Mouse (Mus musculus) midbrain, embryonic 10.5 days (tissue): ENCODE results near the gene Gria1. TPM values are rescaled to one million over a fixed set of nuclear protein-coding genes. Genes with fewer than 3 reads are reported as not detected.
A peak's percentile ranks its signal among the peaks of the same experiment; 100 is the strongest.

Experiments
- DNase-seq: peaks from one replicate; pipeline ENCODE4 v3.0.0-alpha.2; 2017; ENCODE audit warnings: low spot score
- H3K27ac ChIP-seq: fragments of 300-500 bp; sonication (generic); replicated peaks from 2 replicates; pipeline ENCODE4 v1.5.1; 2016; ENCODE audit warnings: mild to moderate bottlenecking
- H3K27me3 ChIP-seq: fragments of 300-500 bp; sonication (generic); 2 replicates; pipeline ENCODE4 v1.6.1; 2016; ENCODE audit warnings: low read depth, mild to moderate bottlenecking; ENCODE audit not compliant: poor library complexity, severe bottlenecking
- H3K36me3 ChIP-seq: fragments of 300-500 bp; sonication (generic); 2 replicates; pipeline ENCODE4 v1.6.1; 2016; ENCODE audit warnings: mild to moderate bottlenecking, moderate library complexity
- H3K4me1 ChIP-seq: fragments of 300-500 bp; sonication (generic); 2 replicates; pipeline ENCODE4 v1.6.1; 2016
- H3K4me3 ChIP-seq: fragments of 300-500 bp; sonication (generic); 2 replicates; pipeline ENCODE4 v1.5.1; 2016; ENCODE audit warnings: mild to moderate bottlenecking, moderate library complexity
- H3K9me3 ChIP-seq: fragments of 300-500 bp; sonication (generic); replicated peaks from 2 replicates; pipeline ENCODE4 v1.6.1; 2016; ENCODE audit warnings: mild to moderate bottlenecking
- WGBS: fragments of 180-500 bp; shearing (Covaris S2); methylation state at CpG from one replicate; pipeline ENCODE4 v1.1.7; 2016; 5-methylcytosine and 5-hydroxymethylcytosine counted together
- polyA plus RNA-seq: library from polyadenylated mRNA; unstranded; fragments of >200 nt; fragmentation: Nextera tagmentation; extraction: Ambion mirVana; gene quantifications from 2 replicates; pipeline ENCODE4 v1.2.1, GENCODE M21; 2016

Gene Gria1
- polyA plus RNA-seq, 1 experiment from 2014 or later = 0.57 TPM

- Histone ChIP-seq H3K4me3 (no peak overlapping the region), H3K9me3 (no peaks in the 10 kb centered on the region), H3K27me3 (no peaks in the 10 kb centered on the region), H3K27ac (no peak overlapping the region), H3K4me1 (peaks cover 18% of the 10 kb centered on the region), H3K36me3 (no peaks in the 10 kb centered on the region)
- 57% methylated on average over 7 of the region's 7 CpGs for WGBS
- no peak for DNase-seq
Measured at GRCm38 (mm10) chr11:57145192-57145591, 134.0 kb downstream of the Gria1 start.

- Histone ChIP-seq H3K27me3 (no peaks in the 10 kb centered on the region), H3K9me3 (no peaks in the 10 kb centered on the region), H3K36me3 (no peaks in the 10 kb centered on the region), H3K4me3 (no peak overlapping the region), H3K27ac (no peak overlapping the region), H3K4me1 (peaks cover 18% of the 10 kb centered on the region)
- no peak for DNase-seq
- 51% methylated on average over 7 of the region's 7 CpGs for WGBS
Measured at GRCm38 (mm10) chr11:57145704-57146103, 134.5 kb downstream of the Gria1 start.

- Histone ChIP-seq H3K4me1 (peaks cover 24% of the 10 kb centered on the region), H3K4me3 (no peak overlapping the region), H3K36me3 (no peaks in the 10 kb centered on the region), H3K27ac (no peak overlapping the region), H3K27me3 (no peaks in the 10 kb centered on the region), H3K9me3 (no peaks in the 10 kb centered on the region)
- WGBS = 97% methylated on average over 4 of the region's 4 CpGs
- DNase-seq = no peak
Measured at GRCm38 (mm10) chr11:57151674-57152073, 140.5 kb downstream of the Gria1 start.

- DNase-seq = peak; percentile 16
- WGBS = 56% methylated on average over 8 of the region's 8 CpGs
- 0 out of 2 replicates have a peak overlapping the region, but pooled peaks have one; percentile 50 for H3K27ac ChIP-seq
- H3K36me3 ChIP-seq = no peaks in the 10 kb centered on the region
- H3K4me1 ChIP-seq = peaks cover 29% of the 10 kb centered on the region
- no peak overlapping the region for H3K4me3 ChIP-seq
- H3K27me3 ChIP-seq = no peaks in the 10 kb centered on the region
- no peaks in the 10 kb centered on the region for H3K9me3 ChIP-seq
Measured at GRCm38 (mm10) chr11:57154998-57155397, 143.8 kb downstream of the Gria1 start.

GRCm38 (mm10) chr11:57159412-57159811 lies 148.2 kb downstream of the Gria1 start:
- H3K9me3 ChIP-seq = no peaks in the 10 kb centered on the region
- 83% methylated on average over 3 of the region's 3 CpGs for WGBS
- no peak overlapping the region for H3K4me3 ChIP-seq
- no peaks in the 10 kb centered on the region for H3K36me3 ChIP-seq
- H3K27ac ChIP-seq = 0 out of 2 replicates have a peak overlapping the region, but pooled peaks have one; percentile 38
- no peak for DNase-seq
- peaks cover 25% of the 10 kb centered on the region for H3K4me1 ChIP-seq
- no peaks in the 10 kb centered on the region for H3K27me3 ChIP-seq

- 95% methylated on average over 8 of the region's 8 CpGs for WGBS
- Histone ChIP-seq H3K4me1 (peaks cover 19% of the 10 kb centered on the region), H3K9me3 (no peaks in the 10 kb centered on the region), H3K36me3 (no peaks in the 10 kb centered on the region), H3K27ac (no peak overlapping the region), H3K4me3 (no peak overlapping the region), H3K27me3 (no peaks in the 10 kb centered on the region)
- no peak for DNase-seq
Measured at GRCm38 (mm10) chr11:57160076-57160475, 148.9 kb downstream of the Gria1 start.

- no peaks in the 10 kb centered on the region for H3K27me3 ChIP-seq
- no peak for DNase-seq
- H3K36me3 ChIP-seq = no peaks in the 10 kb centered on the region
- no peak overlapping the region for H3K27ac ChIP-seq
- WGBS = 89% methylated on average over 6 of the region's 6 CpGs
- no peaks in the 10 kb centered on the region for H3K4me1 ChIP-seq
- H3K4me3 ChIP-seq = no peak overlapping the region
- H3K9me3 ChIP-seq = no peaks in the 10 kb centered on the region
Measured at GRCm38 (mm10) chr11:57162931-57163330, 151.7 kb downstream of the Gria1 start.

- H3K4me3 ChIP-seq = no peak overlapping the region
- H3K27me3 ChIP-seq = no peaks in the 10 kb centered on the region
- no peaks in the 10 kb centered on the region for H3K36me3 ChIP-seq
- no peak for DNase-seq
- H3K27ac ChIP-seq = no peak overlapping the region
- no peaks in the 10 kb centered on the region for H3K9me3 ChIP-seq
- H3K4me1 ChIP-seq = no peaks in the 10 kb centered on the region
- WGBS = 84% methylated on average over 6 of the region's 6 CpGs
Measured at GRCm38 (mm10) chr11:57170058-57170457, 158.9 kb downstream of the Gria1 start.

GRCm38 (mm10) chr11:57174165-57174564 lies 163.0 kb downstream of the Gria1 start:
- 84% methylated on average over 5 of the region's 5 CpGs for WGBS
- Histone ChIP-seq H3K36me3 (no peaks in the 10 kb centered on the region), H3K27me3 (no peaks in the 10 kb centered on the region), H3K4me3 (no peak overlapping the region), H3K27ac (0 out of 2 replicates have a peak overlapping the region, but pooled peaks have one; percentile 28), H3K9me3 (no peaks in the 10 kb centered on the region), H3K4me1 (peaks cover 8% of the 10 kb centered on the region)
- no peak for DNase-seq

- Histone ChIP-seq H3K9me3 (no peaks in the 10 kb centered on the region), H3K27me3 (no peaks in the 10 kb centered on the region), H3K36me3 (no peaks in the 10 kb centered on the region), H3K4me1 (peaks cover 8% of the 10 kb centered on the region), H3K27ac (no peak overlapping the region), H3K4me3 (no peak overlapping the region)
- DNase-seq = peak; percentile 42
- WGBS = 21% methylated on average over 3 of the region's 3 CpGs
Measured at GRCm38 (mm10) chr11:57176552-57176951, 165.4 kb downstream of the Gria1 start.

- Histone ChIP-seq H3K27ac (no peak overlapping the region), H3K9me3 (no peaks in the 10 kb centered on the region), H3K4me3 (no peak overlapping the region), H3K36me3 (no peaks in the 10 kb centered on the region), H3K27me3 (no peaks in the 10 kb centered on the region), H3K4me1 (no peaks in the 10 kb centered on the region)
- DNase-seq = no peak
- WGBS = 91% methylated on average over 4 of the region's 4 CpGs
Measured at GRCm38 (mm10) chr11:57184216-57184615, 173.0 kb downstream of the Gria1 start.

- no peak overlapping the region for H3K27ac ChIP-seq
- no peak for DNase-seq
- no peaks in the 10 kb centered on the region for H3K27me3 ChIP-seq
- H3K36me3 ChIP-seq = no peaks in the 10 kb centered on the region
- H3K4me1 ChIP-seq = no peaks in the 10 kb centered on the region
- no peak overlapping the region for H3K4me3 ChIP-seq
- H3K9me3 ChIP-seq = no peaks in the 10 kb centered on the region
Measured at GRCm38 (mm10) chr11:57185110-57185509, 173.9 kb downstream of the Gria1 start.

- WGBS = 86% methylated on average over 8 of the region's 8 CpGs
- Histone ChIP-seq H3K9me3 (no peaks in the 10 kb centered on the region), H3K4me3 (no peak overlapping the region)
Measured at GRCm38 (mm10) chr11:57189391-57189790, 178.2 kb downstream of the Gria1 start.

GRCm38 (mm10) chr11:57194746-57195145 lies 183.6 kb downstream of the Gria1 start:
- Histone ChIP-seq H3K36me3 (no peaks in the 10 kb centered on the region), H3K4me3 (no peak overlapping the region), H3K4me1 (peaks cover 6% of the 10 kb centered on the region; the same call in 1 of the 2 replicates), H3K9me3 (no peaks in the 10 kb centered on the region; the same call in none of the 2 replicates), H3K27me3 (no peaks in the 10 kb centered on the region), H3K27ac (no peak overlapping the region)
- DNase-seq = no peak
- WGBS = 94% methylated on average over 5 of the region's 5 CpGs

More at GRCm38 (mm10) chr11:57189391-57189790, 178.2 kb downstream of the Gria1 start:
- H3K27ac ChIP-seq = no peak overlapping the region
- H3K36me3 ChIP-seq = no peaks in the 10 kb centered on the region
- DNase-seq = no peak
- no peaks in the 10 kb centered on the region for H3K4me1 ChIP-seq
- H3K27me3 ChIP-seq = no peaks in the 10 kb centered on the region
